Mouse (Mus musculus) testis, postnatal 14 days (tissue): ENCODE measurements around the gene Isg20.

Source experiments
- DNase-seq: peaks from one replicate; pipeline ENCODE4 v3.0.0; 2021; ENCODE audit warnings: low spot score

The Isg20 gene

GRCm38 (mm10) chr7:78912974-78913474, at the start of gene Isg20:
Isg20 (plus strand) TSS chr7:78913424.
- no peak for DNase-seq

GRCm38 (mm10) chr7:78863796-78864445, 49.3 kb upstream of the Isg20 start:
- no peak for DNase-seq

- DNase-seq = no peak
These were observed 48.8 kb upstream of the Isg20 start for GRCm38 (mm10) chr7:78864446-78864802.

- no peak for DNase-seq
These were observed 47.8 kb upstream of the Isg20 start for GRCm38 (mm10) chr7:78865212-78865949.

DNA sequence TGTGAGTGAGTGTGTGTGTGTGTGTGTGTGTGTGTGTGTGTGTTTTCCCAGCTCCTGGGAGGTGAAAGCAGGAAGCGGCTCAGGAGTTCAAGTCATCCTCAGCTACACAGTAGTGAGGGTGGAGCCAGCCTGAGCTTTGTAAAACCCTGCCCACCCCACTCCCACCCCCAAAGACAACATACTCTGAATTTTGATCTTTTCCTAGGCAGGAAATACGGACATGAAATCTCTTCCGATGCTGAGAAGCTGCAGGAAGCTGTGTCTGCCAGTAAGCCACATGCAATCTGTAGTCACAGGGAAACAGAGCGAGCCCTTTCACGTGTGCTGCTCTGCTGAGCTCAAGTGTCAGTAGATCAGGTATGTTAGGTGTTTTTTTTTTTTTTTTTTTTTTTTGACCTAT, 44.5 kb upstream of the Isg20 start:
- no peak for DNase-seq

- no peak for DNase-seq
These were observed 40.9 kb upstream of the Isg20 start for GRCm38 (mm10) chr7:78872366-78872765.

DNA sequence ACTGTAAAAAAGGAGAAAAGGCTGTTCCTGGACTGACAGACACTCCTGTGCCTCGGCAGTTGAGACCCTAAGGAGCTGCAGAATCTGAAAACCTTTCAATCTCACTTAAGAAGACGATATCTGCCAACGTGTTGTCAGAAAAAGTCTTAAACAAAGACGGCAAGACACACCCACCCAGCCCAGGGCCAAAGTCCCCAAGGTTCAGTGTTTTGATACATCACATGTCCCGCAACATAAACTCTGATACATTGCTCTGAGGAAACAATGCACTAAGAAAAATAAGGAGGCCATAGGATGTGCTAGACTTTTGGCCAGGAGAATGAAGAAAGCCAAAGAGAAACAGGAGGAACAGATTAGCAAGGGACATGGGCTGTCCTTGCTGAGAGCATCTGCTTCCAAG, 40.4 kb upstream of the Isg20 start:
- DNase-seq = no peak

- DNase-seq = peak; percentile 47
These were observed 31.4 kb upstream of the Isg20 start for GRCm38 (mm10) chr7:78881607-78882468.

DNA sequence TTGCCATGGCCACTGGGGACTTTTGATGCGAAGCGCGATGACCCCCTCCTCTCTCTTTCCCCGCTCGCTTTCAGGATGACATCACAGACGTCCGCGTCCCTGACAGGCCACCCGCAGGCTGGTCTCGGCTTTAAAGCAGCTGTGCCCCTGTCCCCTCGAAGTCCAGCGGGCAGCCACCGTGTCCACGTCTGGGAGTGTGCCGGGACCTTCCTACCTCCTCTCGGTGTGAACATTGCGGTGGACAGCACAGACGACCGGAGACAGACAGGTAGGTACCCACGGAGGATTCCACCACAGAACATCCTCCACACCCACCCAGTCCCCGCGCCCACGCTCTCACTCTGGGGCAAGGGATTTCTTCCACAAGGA, 30.8 kb upstream of the Isg20 start:
- DNase-seq = no peak

DNA sequence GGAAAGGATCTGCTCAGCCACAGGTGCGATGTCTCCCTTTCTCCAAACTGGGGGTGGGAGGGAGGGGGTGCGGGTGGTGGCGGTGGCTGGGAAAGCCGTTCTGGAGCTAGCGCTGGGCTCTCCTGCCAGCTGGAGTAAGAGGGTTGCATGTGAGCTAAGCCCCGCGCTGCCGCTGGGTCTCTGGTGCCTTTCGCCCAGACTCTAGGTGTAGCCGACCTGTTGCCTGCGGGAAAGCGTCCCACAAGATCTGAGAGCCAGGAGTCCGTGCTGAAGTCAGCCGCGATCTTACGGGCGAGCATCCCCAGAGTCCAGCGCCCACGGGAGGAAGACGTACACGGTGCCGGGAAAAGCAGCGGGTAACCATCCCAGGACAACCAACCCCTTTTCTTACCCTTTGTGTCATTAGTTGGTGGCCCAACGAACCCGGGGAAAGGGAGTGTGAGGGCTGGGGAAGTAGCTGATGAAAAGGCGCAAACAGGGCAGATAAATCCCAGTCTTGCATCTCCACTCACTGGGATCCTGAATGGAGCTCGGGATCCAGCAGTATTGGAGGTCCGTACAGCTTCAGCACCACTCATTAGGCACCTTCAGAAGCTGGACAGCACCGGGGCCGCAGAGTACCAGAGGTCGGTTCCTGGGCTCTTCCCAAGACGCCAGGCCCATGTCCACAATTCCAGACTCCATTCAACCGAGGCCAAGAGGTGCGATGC, 30.1 kb upstream of the Isg20 start:
- no peak for DNase-seq

- DNase-seq = no peak
These were observed 29.5 kb upstream of the Isg20 start for GRCm38 (mm10) chr7:78883726-78884060.

DNA sequence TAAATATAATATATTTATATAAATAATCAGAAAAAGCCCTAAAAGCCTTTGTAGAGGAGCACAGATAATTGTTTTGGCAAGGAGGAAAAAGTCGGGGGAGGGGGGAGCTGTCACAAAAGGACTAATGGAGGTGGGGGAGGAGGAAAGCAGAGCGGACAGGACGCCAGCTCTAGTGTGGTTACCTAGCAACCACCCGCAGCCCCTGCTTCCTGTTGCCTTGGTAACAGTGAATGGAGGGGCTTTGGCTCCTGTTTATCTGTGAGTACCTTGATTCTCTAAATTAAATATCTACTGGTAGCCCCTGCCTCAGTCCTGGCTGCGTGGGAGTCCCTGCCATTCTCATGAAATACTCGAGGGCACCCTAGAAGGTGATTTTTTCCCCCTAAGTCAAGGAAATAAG, 29.1 kb upstream of the Isg20 start:
- no peak for DNase-seq

- no peak for DNase-seq
These were observed 27.8 kb upstream of the Isg20 start for GRCm38 (mm10) chr7:78885404-78885803.

DNA sequence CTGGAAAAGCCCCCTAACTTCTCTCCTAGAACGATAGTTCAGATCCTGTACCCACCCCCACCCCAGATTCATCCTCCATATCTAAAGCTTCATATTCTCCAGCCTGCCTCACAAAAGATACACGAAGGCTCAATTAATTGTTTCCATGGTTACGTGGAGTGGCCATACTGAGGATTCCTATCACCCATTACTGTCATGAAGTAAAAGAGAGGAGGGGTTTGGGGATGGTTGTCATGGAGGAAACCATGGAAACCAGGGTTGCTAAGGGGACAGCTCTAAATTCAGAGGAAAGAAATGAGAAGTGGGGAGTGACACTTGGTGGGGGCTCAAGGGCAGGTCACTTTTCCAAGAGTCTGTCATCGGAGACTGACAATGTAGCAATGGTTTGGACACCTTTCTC, 26.7 kb upstream of the Isg20 start:
- no peak for DNase-seq

- no peak for DNase-seq
These were observed 25.8 kb upstream of the Isg20 start for GRCm38 (mm10) chr7:78887431-78887842.

DNA sequence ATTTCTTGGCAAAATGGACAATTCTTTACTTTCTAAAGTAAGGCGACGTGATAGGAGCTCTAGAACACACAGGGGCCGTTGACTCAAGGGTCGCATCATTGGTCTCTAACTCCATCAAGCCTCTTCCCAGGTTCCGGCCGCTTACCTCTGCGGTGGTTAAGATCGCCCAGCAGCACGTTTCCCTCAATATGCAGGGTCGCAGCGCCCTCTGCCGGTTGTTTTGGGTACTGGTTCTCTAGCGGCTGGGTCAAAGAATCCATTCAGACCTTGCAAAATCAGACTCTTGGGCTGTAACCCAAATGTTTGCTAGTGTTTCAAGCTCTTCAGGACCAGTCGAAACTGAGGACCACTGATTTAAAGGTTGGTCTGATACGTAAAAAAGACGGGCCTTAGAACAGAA, 22.6 kb upstream of the Isg20 start:
- DNase-seq = peak; percentile 79

DNA sequence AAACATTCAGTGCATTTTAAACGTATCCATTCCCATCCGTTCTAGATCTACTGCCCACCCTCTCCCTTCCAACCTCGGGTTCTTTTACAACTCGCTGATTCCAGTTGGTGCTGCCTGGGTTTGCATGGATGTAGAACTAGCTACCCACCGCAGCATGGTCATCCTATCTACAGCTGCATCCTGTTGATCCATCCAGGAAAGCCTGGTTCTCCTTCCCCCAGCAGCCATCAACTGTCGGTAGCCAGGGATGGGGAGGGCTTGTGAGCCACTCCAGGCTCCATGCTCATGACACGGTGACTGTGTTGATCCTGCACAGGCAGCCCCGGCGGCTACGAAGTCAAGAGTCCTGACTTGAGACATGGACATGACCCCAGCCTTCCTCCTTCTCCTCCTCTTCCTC, 19.3 kb upstream of the Isg20 start:
- no peak for DNase-seq

DNA sequence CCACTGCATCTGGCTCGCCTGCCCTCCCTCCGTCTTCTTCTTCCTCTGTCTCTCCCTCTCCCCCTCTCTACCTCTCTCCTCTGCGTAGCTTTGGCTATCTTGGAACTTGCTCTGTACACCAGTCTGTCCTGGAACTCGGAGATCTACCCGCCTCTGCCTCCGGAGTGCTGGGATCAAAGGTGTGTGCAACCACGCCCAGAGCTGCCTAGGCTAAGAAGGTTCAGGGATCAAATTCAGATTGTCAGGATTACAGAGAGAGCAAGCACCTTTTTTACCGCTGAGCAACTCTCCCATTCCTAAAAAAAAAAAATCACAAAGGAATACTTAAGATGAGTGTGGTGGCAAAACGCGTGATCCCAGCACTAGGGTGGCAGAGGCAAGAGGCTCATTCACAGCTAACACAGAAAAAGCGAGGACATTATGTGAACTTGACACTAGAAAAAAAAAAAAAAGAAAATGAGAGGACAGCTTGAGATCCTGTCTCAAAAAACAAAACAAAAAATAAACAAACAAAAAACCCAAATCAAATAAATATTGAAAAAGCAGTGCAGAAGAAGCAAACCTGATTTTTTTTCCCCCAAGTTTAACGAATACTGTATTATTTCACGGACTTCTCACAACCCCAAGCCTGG, 18.1 kb upstream of the Isg20 start:
- no peak for DNase-seq

- peak; percentile 99 for DNase-seq
These were observed 17.4 kb upstream of the Isg20 start, which contains the start of gene Aen for GRCm38 (mm10) chr7:78895653-78896333. Aen (plus strand) TSS chr7:78895854.

DNA sequence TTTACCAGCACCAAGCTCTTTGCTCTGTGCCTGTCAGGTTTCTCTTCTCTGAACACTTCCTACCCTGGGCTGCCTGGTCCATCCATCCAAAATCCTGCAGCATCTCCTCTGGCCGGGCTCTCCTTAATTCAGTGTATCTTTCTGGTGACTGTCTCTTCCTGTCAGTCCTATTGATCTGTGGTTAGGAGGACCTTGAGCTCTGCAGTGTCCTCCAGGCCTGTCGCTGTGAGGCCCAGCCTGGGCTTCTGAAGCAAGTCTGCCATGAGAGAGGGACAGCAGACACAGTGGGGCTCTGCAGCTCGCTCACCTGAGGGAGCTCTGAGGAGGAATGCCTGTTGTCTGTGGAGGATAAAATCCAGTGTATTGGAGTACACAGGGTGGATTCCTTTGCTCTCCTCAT, 15.7 kb upstream of the Isg20 start:
- no peak for DNase-seq
